Mouse (Mus musculus) ES-E14 (cell line): Measurements from ENCODE around the gene Ntng1. TPM values are rescaled to one million over a fixed set of nuclear protein-coding genes. Genes with fewer than 3 reads are reported as not detected.
"Not testable (repeated sequence)": the region's sequence is repeated elsewhere in the genome, so short reads cannot be mapped to it uniquely, and the experiment has no call there.

Experiments
- DNase-seq: peaks from one replicate; pipeline ENCODE4 v3.0.0-alpha.2; 2013; ENCODE audit warnings: low read depth, low spot score
- H3K27ac ChIP-seq: 2 replicates; pipeline ENCODE4 v1.5.1; 2012; ENCODE audit warnings: low read depth, mild to moderate bottlenecking, low read length, moderate library complexity, mixed read lengths; ENCODE audit not compliant: poor library complexity, insufficient read depth, severe bottlenecking
- H3K36me3 ChIP-seq: 2 replicates; pipeline ENCODE4 v1.6.1; 2012; ENCODE audit warnings: mild to moderate bottlenecking, low read length, moderate library complexity, mixed read lengths; ENCODE audit not compliant: control insufficient read depth, poor library complexity, insufficient read depth, severe bottlenecking
- H3K4me1 ChIP-seq, 2 experiments: fragments of 150-350 bp in 1 of 2; sonication (generic) in 1 of 2; 2 replicates each; pipeline ENCODE4 v1.6.1; 2012; ENCODE audit warnings: low read length in 2 of 2, mild to moderate bottlenecking in 1 of 2, mixed read lengths in 1 of 2; ENCODE audit not compliant: control insufficient read depth in 2 of 2, insufficient read depth in 2 of 2, poor library complexity in 1 of 2
- H3K4me3 ChIP-seq, 2 experiments: fragments of 150-350 bp in 1 of 2; sonication (generic) in 1 of 2; 2 replicates each; pipeline ENCODE4 v1.5.1; 2012; ENCODE audit warnings: low read length in 2 of 2, low read depth in 1 of 2, mild to moderate bottlenecking in 1 of 2, mixed read lengths in 1 of 2; ENCODE audit not compliant: insufficient read depth in 1 of 2, poor library complexity in 1 of 2, severe bottlenecking in 1 of 2
- H3K9ac ChIP-seq: 2 replicates; pipeline ENCODE4 v1.6.1; 2012; ENCODE audit warnings: low read depth, mild to moderate bottlenecking, low read length, mixed read lengths; ENCODE audit not compliant: poor library complexity, insufficient read depth, severe bottlenecking
- H3K9me3 ChIP-seq: fragments of 150-350 bp; sonication (generic); 2 replicates; pipeline ENCODE4 v1.6.1; 2012; ENCODE audit warnings: low read depth, mild to moderate bottlenecking, low read length; ENCODE audit not compliant: control insufficient read depth, insufficient read depth
- CHD2 ChIP-seq: IDR thresholded peaks from 2 replicates; pipeline ENCODE4 v1.6.1; 2014; ENCODE audit warnings: mild to moderate bottlenecking, low read depth, low read length, inconsistent platforms
- HCFC1 ChIP-seq: IDR thresholded peaks from 2 replicates; pipeline ENCODE4 v1.6.1; 2012; ENCODE audit warnings: low read length, inconsistent platforms, borderline replicate concordance; ENCODE audit not compliant: insufficient read depth
- MAFK ChIP-seq: IDR thresholded peaks from 2 replicates; pipeline ENCODE4 v1.6.1; 2014; ENCODE audit warnings: mild to moderate bottlenecking, low read depth, low read length, inconsistent platforms; ENCODE audit not compliant: insufficient read depth
- ZC3H11A ChIP-seq: IDR thresholded peaks from 2 replicates; pipeline ENCODE4 v1.6.1; 2012; ENCODE audit warnings: low read depth, mild to moderate bottlenecking, inconsistent platforms, low read length, borderline replicate concordance
- ZNF384 ChIP-seq: IDR thresholded peaks from 2 replicates; pipeline ENCODE4 v1.6.1; 2012; ENCODE audit warnings: low read depth, low read length, inconsistent platforms
- in situ Hi-C, 2 experiments: fragments of 600-800 bp; cut with MboI; formaldehyde crosslinking; loops; one replicate each; pipeline ENCODE4 v1.15.1; 2025; ENCODE audit warnings: low sequenced_read_pairs in 2 of 2, inconsistent platforms in 1 of 2; ENCODE audit not compliant: unreplicated experiment in 2 of 2
- total RNA-seq: library from RNA; depleted of rRNA; stranded (reverse); fragments of 300-350 nt; gene quantifications from 2 replicates; pipeline ENCODE4 v1.2.3, GENCODE M21; 2012

Gene Ntng1
- total RNA-seq, 1 experiment: not detected

- H3K9me3 ChIP-seq: no peaks in the 10 kb centered on the region
- in situ Hi-C loops: no loop called here
- no peak for DNase-seq
- TF ChIP-seq CHD2: no peak
- TF ChIP-seq ZC3H11A: no peak
- no peak for TF ChIP-seq MAFK
- TF ChIP-seq ZNF384: no peak
- TF ChIP-seq HCFC1: no peak
- H3K4me3 ChIP-seq: no peak overlapping the region
- no peaks in the 10 kb centered on the region for H3K36me3 ChIP-seq
- H3K4me1 ChIP-seq: no peaks in the 10 kb centered on the region
- H3K27ac ChIP-seq: no peak overlapping the region
- H3K9ac ChIP-seq: no peak overlapping the region
These were observed 376.9 kb downstream of the Ntng1 start for GRCm38 (mm10) chr3:109766939-109767338.

GRCm38 (mm10) chr3:109765608-109766007, 378.2 kb downstream of the Ntng1 start:
- H3K4me3 ChIP-seq: no peak overlapping the region
- no peak overlapping the region for H3K9ac ChIP-seq
- no peaks in the 10 kb centered on the region for H3K4me1 ChIP-seq
- H3K9me3 ChIP-seq: no peaks in the 10 kb centered on the region
- no peak for DNase-seq
- H3K36me3 ChIP-seq: no peaks in the 10 kb centered on the region
- no peak overlapping the region for H3K27ac ChIP-seq
- TF ChIP-seq ZNF384: no peak
- no peak for TF ChIP-seq MAFK
- in situ Hi-C loops: no loop called here

GRCm38 (mm10) chr3:109765141-109765540, 378.7 kb downstream of the Ntng1 start:
- Histone ChIP-seq H3K9ac (no peak overlapping the region), H3K27ac (no peak overlapping the region), H3K4me3 (no peak overlapping the region), H3K36me3 (no peaks in the 10 kb centered on the region), H3K4me1 (no peaks in the 10 kb centered on the region), H3K9me3 (no peaks in the 10 kb centered on the region)
- in situ Hi-C loops: no loop called here
- no peak for DNase-seq
- no peak for TF ChIP-seq MAFK
- no peak for TF ChIP-seq ZC3H11A
- TF ChIP-seq ZNF384: no peak
- no peak for TF ChIP-seq HCFC1
- TF ChIP-seq CHD2: no peak

GRCm38 (mm10) chr3:109756426-109756825, 387.4 kb downstream of the Ntng1 start:
- no peak overlapping the region for H3K4me3 ChIP-seq
- H3K9ac ChIP-seq: no peak overlapping the region
- H3K36me3 ChIP-seq: no peaks in the 10 kb centered on the region
- DNase-seq: no peak
- no peaks in the 10 kb centered on the region for H3K9me3 ChIP-seq
- TF ChIP-seq HCFC1: no peak
- TF ChIP-seq MAFK: no peak
- no peak for TF ChIP-seq CHD2
- TF ChIP-seq ZC3H11A: no peak
- no peak for TF ChIP-seq ZNF384
- in situ Hi-C loops: no loop called here
- H3K4me1 ChIP-seq: no peaks in the 10 kb centered on the region
- H3K27ac ChIP-seq: no peak overlapping the region

- H3K27ac ChIP-seq, H3K36me3 ChIP-seq, H3K4me1 ChIP-seq, in situ Hi-C loops, DNase-seq, H3K4me3 ChIP-seq, H3K9me3 ChIP-seq, H3K9ac ChIP-seq: not testable (repeated sequence)
These were observed 396.2 kb downstream of the Ntng1 start for GRCm38 (mm10) chr3:109747593-109747992.
